Mouse (Mus musculus): ENCODE results near the gene Tcl1b2.
"Not testable (repeated sequence)": the region's sequence is repeated elsewhere in the genome, so short reads cannot be mapped to it uniquely, and the experiment has no call there.

The Tcl1b2 gene

GRCm38 (mm10) chr12:105145714-105146113, at the start of gene Tcl1b2:
Gene Tcl1b2 (plus strand): TSS chr12:105146014.
- DNase-seq (ENCODE audit: low spot score) = no peak

- DNase-seq (ENCODE audit: low spot score) = no peak
Measured at GRCm38 (mm10) chr12:105099466-105100044, 46.3 kb upstream of the Tcl1b2 start.

GRCm38 (mm10) chr12:105102901-105103300, 42.9 kb upstream of the Tcl1b2 start:
- no peak for DNase-seq (ENCODE audit: low spot score)

GRCm38 (mm10) chr12:105104036-105104435, 41.8 kb upstream of the Tcl1b2 start:
- peak; percentile 79 for DNase-seq (ENCODE audit: low spot score)

- no peak for DNase-seq (ENCODE audit: low spot score)
Measured at GRCm38 (mm10) chr12:105105326-105105725, 40.5 kb upstream of the Tcl1b2 start.

GRCm38 (mm10) chr12:105108856-105109255, 37.0 kb upstream of the Tcl1b2 start:
- no peak for DNase-seq (ENCODE audit: low spot score)

GRCm38 (mm10) chr12:105109406-105109805, 36.4 kb upstream of the Tcl1b2 start:
- DNase-seq (ENCODE audit: low spot score) = no peak

- DNase-seq (ENCODE audit: low spot score) = no peak
Measured at GRCm38 (mm10) chr12:105109812-105110211, 36.0 kb upstream of the Tcl1b2 start.

GRCm38 (mm10) chr12:105112321-105112988, 33.4 kb upstream of the Tcl1b2 start:
- no peak for DNase-seq (ENCODE audit: low spot score)

- no peak for DNase-seq (ENCODE audit: low spot score)
Measured at GRCm38 (mm10) chr12:105116648-105117047, 29.2 kb upstream of the Tcl1b2 start.

GRCm38 (mm10) chr12:105125362-105125761, 20.5 kb upstream of the Tcl1b2 start:
- DNase-seq (ENCODE audit: low spot score) = no peak

GRCm38 (mm10) chr12:105126516-105126915, 19.3 kb upstream of the Tcl1b2 start:
- no peak for DNase-seq (ENCODE audit: low spot score)

GRCm38 (mm10) chr12:105127607-105128006, 18.2 kb upstream of the Tcl1b2 start:
- DNase-seq (ENCODE audit: low spot score) = no peak

- DNase-seq (ENCODE audit: low spot score) = not testable (repeated sequence)
Measured at GRCm38 (mm10) chr12:105129494-105130205, 16.2 kb upstream of the Tcl1b2 start.

GRCm38 (mm10) chr12:105134167-105134566, 11.6 kb upstream of the Tcl1b2 start:
- DNase-seq (ENCODE audit: low spot score) = not testable (repeated sequence)

GRCm38 (mm10) chr12:105134826-105135225, 11.0 kb upstream of the Tcl1b2 start:
- DNase-seq (ENCODE audit: low spot score) = not testable (repeated sequence)

- not testable (repeated sequence) for DNase-seq (ENCODE audit: low spot score)
Measured at GRCm38 (mm10) chr12:105137729-105138128, 8.1 kb upstream of the Tcl1b2 start.

GRCm38 (mm10) chr12:105143096-105143495, 2.7 kb upstream of the Tcl1b2 start:
- no peak for DNase-seq (ENCODE audit: low spot score)

GRCm38 (mm10) chr12:105144928-105145327, 886 bp upstream of the Tcl1b2 start:
- not testable (repeated sequence) for DNase-seq (ENCODE audit: low spot score)

- peak; percentile 2 for DNase-seq (ENCODE audit: low spot score)
Measured at GRCm38 (mm10) chr12:105155286-105155685, 9.5 kb downstream of the Tcl1b2 start.

GRCm38 (mm10) chr12:105158842-105159241, 13.0 kb downstream of the Tcl1b2 start:
- no peak for DNase-seq (ENCODE audit: low spot score)

GRCm38 (mm10) chr12:105159390-105159789, 13.6 kb downstream of the Tcl1b2 start, which contains the start of gene Tcl1b1:
Gene Tcl1b1 (plus strand): TSS chr12:105159690.
- DNase-seq (ENCODE audit: low spot score) = no peak

- no peak for DNase-seq (ENCODE audit: low spot score)
Measured at GRCm38 (mm10) chr12:105166734-105167133, 20.9 kb downstream of the Tcl1b2 start.

All from ovary, postnatal 14 days (tissue).